Mouse (Mus musculus): ENCODE measurements at regions not wholly inside any gene's neighbourhood (a gene's known extent, or its start where the extent isn't known, plus 50 kb on each side); places are given as distances from the start of the nearest gene placed in this dataset.

- Histone ChIP-seq H3K4me1 (replicated peaks; ENCODE audit: control insufficient read depth, insufficient read depth) (no peaks in the 10 kb centered on the region), H3K27ac (replicated peaks) (no peak overlapping the region), H3K36me3 (ENCODE audit: control insufficient read depth, insufficient read depth, low read length) (no peaks in the 10 kb centered on the region), H3K4me3 (ENCODE audit: low read depth, low read length) (no peak overlapping the region), H3K4me2 (replicated peaks; ENCODE audit: low read depth) (no peak overlapping the region), H3K27me3 (ENCODE audit: control insufficient read depth, insufficient read depth, low read length) (no peaks in the 10 kb centered on the region), H3K9ac (ENCODE audit: low read length) (no peak overlapping the region), H3K9me3 (ENCODE audit: control insufficient read depth, low read length) (no peaks in the 10 kb centered on the region)
- 28% methylated on average over 2 of the region's 2 CpGs for WGBS
- DNase-seq (ENCODE audit: low spot score) (no peak), ATAC-seq (ENCODE audit: low FRiP score, low TSS enrichment) (no peak)
- TF ChIP-seq EP300 (optimal IDR thresholded peaks at IDR 0.05) = no peak
- peak; percentile 66 for TF ChIP-seq CTCF (IDR thresholded peaks at IDR 0.05; ENCODE audit: low read depth)
These were observed 149.8 kb downstream of the Prdm13 start for GRCm38 (mm10) chr4:21535973-21536372.

- WGBS = 62% methylated on average over 4 of the region's 4 CpGs
- no peaks in the 10 kb centered on the region for H3K9me3 ChIP-seq (ENCODE audit: control insufficient read depth, low read length)
- H3K9ac ChIP-seq (ENCODE audit: low read length) = no peak overlapping the region
- no peak overlapping the region for H3K4me2 ChIP-seq (replicated peaks; ENCODE audit: low read depth)
- no peaks in the 10 kb centered on the region for H3K27me3 ChIP-seq (ENCODE audit: control insufficient read depth, insufficient read depth, low read length)
- no peaks in the 10 kb centered on the region for H3K36me3 ChIP-seq (ENCODE audit: control insufficient read depth, insufficient read depth, low read length)
- H3K4me3 ChIP-seq (ENCODE audit: low read depth, low read length) = no peak overlapping the region
- no peaks in the 10 kb centered on the region for H3K4me1 ChIP-seq (replicated peaks; ENCODE audit: control insufficient read depth, insufficient read depth)
- no peak for ATAC-seq (ENCODE audit: low FRiP score, low TSS enrichment)
- DNase-seq (ENCODE audit: low spot score) = no peak
- TF ChIP-seq CTCF (IDR thresholded peaks at IDR 0.05; ENCODE audit: low read depth) (no peak), EP300 (optimal IDR thresholded peaks at IDR 0.05) (no peak)
- no peak overlapping the region for H3K27ac ChIP-seq (replicated peaks)
These were observed 153.6 kb downstream of the Prdm13 start for GRCm38 (mm10) chr4:21532186-21532585.

Data from stomach, postnatal 0 days (tissue).